Mouse (Mus musculus) intestine, postnatal 0 days (tissue): ENCODE measurements around the gene Rnf225. TPM values are rescaled to one million over a fixed set of nuclear protein-coding genes. Genes with fewer than 3 reads are reported as not detected.
"Not testable (repeated sequence)": the region's sequence is repeated elsewhere in the genome, so short reads cannot be mapped to it uniquely, and the experiment has no call there.

Source experiments
- ATAC-seq: fragments of 200-750 bp; cut with Nextera tagmentation; 2 replicates; pipeline ENCODE4 v1.8.0; 2017; ENCODE audit warnings: mild to moderate bottlenecking, moderate TSS enrichment, moderate library complexity
- H3K27ac ChIP-seq: fragments of 300-500 bp; sonication (generic); 2 replicates; pipeline ENCODE4 v1.5.1; 2014; ENCODE audit warnings: mild to moderate bottlenecking, low read depth, low read length, moderate library complexity
- H3K27me3 ChIP-seq: fragments of 300-500 bp; sonication (generic); replicated peaks from 2 replicates; pipeline ENCODE4 v1.6.1; 2014; ENCODE audit warnings: low read length, mixed read lengths; ENCODE audit not compliant: control insufficient read depth, insufficient read depth
- H3K36me3 ChIP-seq: fragments of 300-500 bp; sonication (generic); 2 replicates; pipeline ENCODE4 v1.6.1; 2014; ENCODE audit warnings: mild to moderate bottlenecking, moderate library complexity; ENCODE audit not compliant: control insufficient read depth, insufficient read depth
- H3K4me1 ChIP-seq: fragments of 300-500 bp; sonication (generic); replicated peaks from 2 replicates; pipeline ENCODE4 v1.6.1; 2014; ENCODE audit warnings: antibody characterized with exemption, low read length, mixed read lengths; ENCODE audit not compliant: control insufficient read depth, insufficient read depth
- H3K4me2 ChIP-seq: fragments of 300-500 bp; sonication (generic); replicated peaks from 2 replicates; pipeline ENCODE4 v1.6.1; 2014; ENCODE audit warnings: low read depth, mild to moderate bottlenecking, moderate library complexity
- H3K4me3 ChIP-seq: fragments of 300-500 bp; sonication (generic); 2 replicates; pipeline ENCODE4 v1.5.1; 2014; ENCODE audit warnings: low read depth, low read length
- H3K9ac ChIP-seq: fragments of 300-500 bp; sonication (generic); 2 replicates; pipeline ENCODE4 v1.6.1; 2014; ENCODE audit warnings: mild to moderate bottlenecking, low read depth, low read length
- H3K9me3 ChIP-seq: fragments of 300-500 bp; sonication (generic); 2 replicates; pipeline ENCODE4 v1.6.1; 2016; ENCODE audit warnings: mixed run types; ENCODE audit not compliant: control insufficient read depth
- CTCF ChIP-seq: sonication (generic); IDR thresholded peaks from 2 replicates; pipeline ENCODE4 v1.5.1; 2016; ENCODE audit warnings: low read depth, mild to moderate bottlenecking, control low read depth, antibody characterized with exemption, moderate library complexity
- WGBS: fragments of 180-500 bp; shearing (Covaris S2); extraction: QIAGEN DNeasy Blood & Tissue Kit; methylation state at CpG from one replicate; pipeline ENCODE4 v1.1.7; 2014; 5-methylcytosine and 5-hydroxymethylcytosine counted together
- polyA plus RNA-seq: library from polyadenylated mRNA; unstranded; fragments of >200 nt; fragmentation: Nextera tagmentation; extraction: Ambion mirVana; gene quantifications from 2 replicates; pipeline ENCODE4 v1.2.1, GENCODE M21; 2015

Gene Rnf225
- 0.05 and 0.09 TPM in 2 replicates for polyA plus RNA-seq

- ATAC-seq: peak; percentile 74
- Histone ChIP-seq H3K27me3 (peaks cover 5% of the 10 kb centered on the region; the same call in 1 of the 2 replicates), H3K4me1 (no peaks in the 10 kb centered on the region; the same call in 1 of the 2 replicates), H3K27ac (no peak within 1 kb of the TSS), H3K4me2 (peak within 1 kb of the TSS; percentile 72), H3K4me3 (peak within 1 kb of the TSS; percentile 33), H3K9me3 (no peaks in the 10 kb centered on the region), H3K36me3 (peaks cover 34% of the 10 kb centered on the region), H3K9ac (peak within 1 kb of the TSS; percentile 40; the same call in 1 of the 2 replicates)
- WGBS: 23% methylated on average over 8 of the region's 8 CpGs
- TF ChIP-seq CTCF: no peak
Observed at GRCm38 (mm10) chr7:12927191-12927680, at the start of gene Rnf225. TSS of gene Rnf225 (plus strand) at chr7:12927416.

- Histone ChIP-seq H3K4me2 (no peak overlapping the region), H3K27ac (no peak overlapping the region), H3K9ac (no peak overlapping the region), H3K4me3 (no peak overlapping the region), H3K36me3 (no peaks in the 10 kb centered on the region), H3K27me3 (no peaks in the 10 kb centered on the region), H3K4me1 (no peaks in the 10 kb centered on the region; the same call in 1 of the 2 replicates), H3K9me3 (no peaks in the 10 kb centered on the region)
- TF ChIP-seq CTCF: no peak
- no peak for ATAC-seq
Observed at GRCm38 (mm10) chr7:12880036-12880435, 47.2 kb upstream of the Rnf225 start.

GRCm38 (mm10) chr7:12880497-12880896, 46.7 kb upstream of the Rnf225 start:
- H3K4me1 ChIP-seq, H3K36me3 ChIP-seq, H3K9me3 ChIP-seq, H3K9ac ChIP-seq, H3K27me3 ChIP-seq, ATAC-seq, H3K27ac ChIP-seq: not testable (repeated sequence)
- peak overlapping the region; percentile 82 for H3K4me2 ChIP-seq
- 43% methylated on average over 8 of the region's 8 CpGs for WGBS
- H3K4me3 ChIP-seq: peak overlapping the region; percentile 65

GRCm38 (mm10) chr7:12880911-12881660, 46.1 kb upstream of the Rnf225 start, which contains the start of gene Zfp128:
TSS of gene Zfp128 (plus strand) at chr7:12881177.
- Histone ChIP-seq H3K9ac (peak within 1 kb of the TSS; percentile 48), H3K27ac (no peak within 1 kb of the TSS), H3K27me3 (no peaks in the 10 kb centered on the region), H3K9me3 (no peaks in the 10 kb centered on the region), H3K4me3 (peak within 1 kb of the TSS; percentile 65), H3K4me2 (peak within 1 kb of the TSS; percentile 82), H3K36me3 (peaks cover 10% of the 10 kb centered on the region; the same call in 1 of the 2 replicates), H3K4me1 (no peaks in the 10 kb centered on the region; the same call in 1 of the 2 replicates)
- WGBS: 2% methylated on average over 35 of the region's 35 CpGs
- peak; percentile 99 for ATAC-seq
- peak; percentile 26; the same call in 1 of the 2 replicates for TF ChIP-seq CTCF

- H3K4me3 ChIP-seq: no peak overlapping the region
- H3K9ac ChIP-seq: no peak overlapping the region
- ATAC-seq: no peak
- H3K36me3 ChIP-seq: peaks cover 39% of the 10 kb centered on the region; the same call in 1 of the 2 replicates
- 93% methylated on average over 12 of the region's 12 CpGs for WGBS
- no peaks in the 10 kb centered on the region for H3K27me3 ChIP-seq
- no peaks in the 10 kb centered on the region; the same call in 1 of the 2 replicates for H3K4me1 ChIP-seq
- no peak overlapping the region for H3K27ac ChIP-seq
- H3K9me3 ChIP-seq: no peaks in the 10 kb centered on the region
- no peak for TF ChIP-seq CTCF
- H3K4me2 ChIP-seq: no peak overlapping the region
Observed at GRCm38 (mm10) chr7:12886563-12887266, 40.5 kb upstream of the Rnf225 start.

- Histone ChIP-seq H3K9ac (no peak overlapping the region), H3K4me1 (no peaks in the 10 kb centered on the region), H3K9me3 (no peaks in the 10 kb centered on the region), H3K4me2 (no peak overlapping the region), H3K4me3 (no peak overlapping the region), H3K27ac (no peak overlapping the region), H3K36me3 (peaks cover 40% of the 10 kb centered on the region; the same call in 1 of the 2 replicates), H3K27me3 (no peaks in the 10 kb centered on the region)
- WGBS: 87% methylated on average over 5 of the region's 5 CpGs
- no peak for ATAC-seq
- TF ChIP-seq CTCF: no peak
Observed at GRCm38 (mm10) chr7:12887585-12887984, 39.6 kb upstream of the Rnf225 start.
